Mouse (Mus musculus) urinary bladder, postnatal 4 days (tissue): ENCODE measurements around the gene Dhps.
"Not testable (repeated sequence)": the region's sequence is repeated elsewhere in the genome, so short reads cannot be mapped to it uniquely, and the experiment has no call there.

Experiments
- DNase-seq, 2 experiments: peaks; one replicate each; pipeline ENCODE4 v3.0.0; 2021 to 2022; ENCODE audit warnings: low spot score in 2 of 2

Dhps gene

GRCm38 (mm10) chr8:85095566-85095965, 24.0 kb downstream of the Dhps start:
- peak in 1 of 2 experiments; percentile 10 for DNase-seq

DNA sequence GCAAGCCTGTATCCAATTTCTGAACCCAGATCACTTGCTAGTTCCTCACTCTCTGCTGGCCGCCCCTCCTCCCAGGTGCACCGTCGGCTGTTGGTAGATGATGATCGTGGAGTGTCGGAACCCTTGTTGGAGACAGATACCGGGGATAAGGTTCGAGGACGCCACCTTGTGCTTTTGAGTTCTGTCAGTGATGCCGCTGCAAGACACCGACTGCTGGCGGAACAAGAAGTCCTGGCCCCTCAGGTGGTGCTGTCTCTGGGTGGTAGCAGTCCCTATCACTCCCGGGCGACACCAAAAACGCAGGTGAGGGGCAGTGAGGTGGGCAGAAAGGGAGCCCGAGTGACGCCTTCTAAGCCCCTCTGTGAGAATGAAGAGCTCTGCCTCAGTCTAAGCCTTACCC, 24.6 kb downstream of the Dhps start:
- peak in 1 of 2 experiments; percentile 12 for DNase-seq

GRCm38 (mm10) chr8:85096850-85097249, 25.3 kb downstream of the Dhps start:
- no peak for DNase-seq

- DNase-seq = no peak
Observed at GRCm38 (mm10) chr8:85100076-85100665, 28.6 kb downstream of the Dhps start.

DNA sequence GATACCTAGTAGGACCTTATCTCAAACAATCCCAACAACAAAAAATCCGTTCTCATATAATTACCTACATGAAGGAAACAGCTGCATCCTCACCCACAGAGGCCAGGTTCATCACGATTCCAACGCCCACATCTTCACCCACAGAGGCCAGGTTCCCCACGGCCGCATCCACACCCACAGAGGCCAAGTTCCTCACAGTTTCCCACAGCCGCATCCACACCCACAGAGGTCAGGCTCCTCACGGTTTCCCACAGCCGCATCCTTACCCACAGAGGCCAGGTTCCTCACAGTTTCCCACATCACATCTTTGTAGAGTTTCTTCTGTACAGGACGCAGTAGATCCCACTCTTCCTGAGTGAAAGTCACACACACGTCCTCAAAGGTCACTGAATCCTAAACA, 41.7 kb downstream of the Dhps start:
- DNase-seq = no peak

GRCm38 (mm10) chr8:85115501-85115900, 43.9 kb downstream of the Dhps start:
- no peak for DNase-seq

DNA sequence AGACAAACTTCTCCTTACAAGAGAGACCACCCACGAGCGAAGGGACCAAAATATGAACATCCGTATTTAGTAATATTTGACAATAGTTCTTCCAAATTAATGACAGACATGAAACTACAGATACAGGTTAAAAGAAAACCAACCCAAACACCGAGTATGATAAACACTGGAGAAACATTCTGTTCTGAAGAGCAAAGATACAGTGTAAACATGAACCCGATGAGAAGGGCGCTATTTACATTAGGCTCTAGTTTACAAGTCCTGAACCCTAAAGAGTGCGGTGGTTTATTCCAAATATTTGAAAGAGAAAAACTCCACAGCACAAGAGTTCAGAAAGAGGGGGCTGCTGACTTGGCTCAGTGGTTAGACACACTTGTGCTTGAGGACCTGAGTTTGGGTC, 45.4 kb downstream of the Dhps start:
- no peak for DNase-seq

DNA sequence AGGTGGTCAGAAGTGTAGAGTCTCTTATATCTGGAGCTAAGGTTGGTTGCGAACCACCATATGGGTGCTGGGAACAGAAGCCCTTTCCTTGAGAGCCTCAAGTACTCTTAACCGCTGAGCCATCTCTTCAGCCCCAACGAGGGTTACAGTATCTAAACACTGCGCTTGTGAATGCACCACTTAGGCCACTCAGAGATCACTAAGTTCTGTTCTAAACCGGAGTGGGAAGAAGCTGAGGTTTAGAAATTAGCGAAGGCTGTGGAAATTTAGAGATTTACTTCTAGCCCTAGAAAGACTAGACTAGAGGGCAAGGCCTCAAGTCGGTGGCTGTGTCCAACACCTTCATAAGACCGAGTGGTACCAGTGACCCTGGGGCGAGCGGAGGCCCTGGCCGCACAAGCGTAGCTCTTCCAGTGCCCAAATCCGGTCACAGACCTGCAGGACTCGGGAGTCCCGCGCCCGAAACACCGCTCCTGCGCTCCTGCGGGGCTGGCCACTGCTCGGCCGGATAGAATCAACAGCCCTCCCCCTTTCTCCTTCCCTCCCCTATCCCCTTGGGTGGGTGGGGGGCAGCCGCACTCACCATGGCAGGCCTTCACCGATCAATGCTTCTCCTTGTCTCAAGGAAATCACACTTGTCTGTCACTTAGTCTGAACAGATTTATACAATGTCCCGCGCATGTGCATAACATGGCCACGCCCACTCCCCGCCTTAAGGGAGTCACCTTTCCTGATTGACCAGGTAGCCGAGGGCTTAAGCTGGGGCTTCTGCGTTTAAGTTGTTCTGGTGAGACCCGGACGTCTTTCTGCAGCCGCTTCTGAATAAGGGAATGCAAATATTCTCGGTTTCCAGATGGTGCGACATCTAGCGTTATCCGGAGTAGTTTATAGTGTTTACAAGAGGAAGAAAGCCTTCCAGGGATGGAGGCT, 47.8 kb downstream of the Dhps start:
- peak; percentile 77 to 86 for DNase-seq

GRCm38 (mm10) chr8:85120251-85120650, 48.7 kb downstream of the Dhps start:
- DNase-seq = not testable (repeated sequence)

DNA sequence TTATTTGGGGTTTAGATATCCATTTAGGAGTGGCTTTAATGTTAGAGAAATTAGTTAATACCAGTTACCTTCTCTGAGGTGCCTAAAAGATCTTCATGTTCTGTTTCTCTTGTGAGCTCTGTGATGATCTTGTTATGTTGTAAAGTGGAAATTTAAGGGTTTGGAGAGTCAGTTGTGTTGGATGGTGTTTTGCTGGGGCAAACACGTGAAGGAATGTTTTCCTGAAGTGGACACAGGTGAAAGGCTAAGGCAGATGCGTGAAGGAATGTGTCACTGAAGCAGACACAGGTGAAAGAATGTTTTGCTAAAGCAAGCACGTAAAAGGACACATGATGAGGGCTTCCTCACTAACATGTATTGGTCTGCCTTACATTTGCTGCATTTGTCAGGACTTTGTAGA, 51.4 kb downstream of the Dhps start, which contains the start of gene Zfp791:
Gene Zfp791, minus strand, starts transcription at position 101 of the 400 bp plus-strand sequence.
- no peak for DNase-seq

- no peak for DNase-seq
Observed at GRCm38 (mm10) chr8:85123691-85124090, 52.1 kb downstream of the Dhps start.
